Mouse (Mus musculus): ENCODE measurements at regions not wholly inside any gene's neighbourhood (a gene's known extent, or its start where the extent isn't known, plus 50 kb on each side); places are given as distances from the start of the nearest gene placed in this dataset.

GRCm38 (mm10) chr7:117260596-117260995 lies 120.2 kb upstream of the Xylt1 start:
- DNase-seq (ENCODE audit: low spot score) = no peak

- DNase-seq (ENCODE audit: low spot score) = no peak
Observed at GRCm38 (mm10) chr7:117263126-117263525, 117.7 kb upstream of the Xylt1 start.

GRCm38 (mm10) chr7:117264341-117264740 lies 116.4 kb upstream of the Xylt1 start:
- no peak for DNase-seq (ENCODE audit: low spot score)

- DNase-seq (ENCODE audit: low spot score) = no peak
Observed at GRCm38 (mm10) chr7:117268096-117268495, 112.7 kb upstream of the Xylt1 start.

- DNase-seq (ENCODE audit: low spot score) = no peak
Observed at GRCm38 (mm10) chr7:117269263-117269897, 111.4 kb upstream of the Xylt1 start.

GRCm38 (mm10) chr7:117278388-117278961 lies 102.3 kb upstream of the Xylt1 start:
- DNase-seq (ENCODE audit: low spot score) = no peak

GRCm38 (mm10) chr7:117282194-117282593 lies 98.6 kb upstream of the Xylt1 start:
- DNase-seq (ENCODE audit: low spot score) = no peak

GRCm38 (mm10) chr7:117285206-117285605 lies 95.6 kb upstream of the Xylt1 start:
- DNase-seq (ENCODE audit: low spot score) = no peak

- no peak for DNase-seq (ENCODE audit: low spot score)
Observed at GRCm38 (mm10) chr7:117285985-117286384, 94.8 kb upstream of the Xylt1 start.

GRCm38 (mm10) chr7:117303705-117304104 lies 77.1 kb upstream of the Xylt1 start:
- no peak for DNase-seq (ENCODE audit: low spot score)

GRCm38 (mm10) chr7:117310586-117311200 lies 70.1 kb upstream of the Xylt1 start:
- DNase-seq (ENCODE audit: low spot score) = no peak

- DNase-seq (ENCODE audit: low spot score) = no peak
Observed at GRCm38 (mm10) chr7:117311316-117311715, 69.5 kb upstream of the Xylt1 start.

- DNase-seq (ENCODE audit: low spot score) = no peak
Observed at GRCm38 (mm10) chr7:117316126-117316805, 64.5 kb upstream of the Xylt1 start.

GRCm38 (mm10) chr7:117317362-117317761 lies 63.4 kb upstream of the Xylt1 start:
- no peak for DNase-seq (ENCODE audit: low spot score)

- DNase-seq (ENCODE audit: low spot score) = no peak
Observed at GRCm38 (mm10) chr7:117320552-117320951, 60.2 kb upstream of the Xylt1 start.
